Mouse (Mus musculus) G1E (cell line): Measurements from ENCODE around the gene Golga4. TPM values are rescaled to one million over a fixed set of nuclear protein-coding genes. Genes with fewer than 3 reads are reported as not detected.

Source experiments
- ATAC-seq: 2 replicates; pipeline ENCODE4 v1.8.0; 2016; ENCODE audit warnings: mild to moderate bottlenecking; ENCODE audit not compliant: insufficient number of reproducible peaks, poor library complexity, low FRiP score, severe bottlenecking; ENCODE audit errors: extremely low read depth
- DNase-seq: peaks from one replicate; pipeline ENCODE4 v3.0.0; 2012; ENCODE audit warnings: low spot score
- H3K27me3 ChIP-seq: 2 replicates; pipeline ENCODE4 v1.6.1; 2012; ENCODE audit warnings: mild to moderate bottlenecking, low read length, inconsistent platforms; ENCODE audit not compliant: insufficient read depth
- H3K36me3 ChIP-seq: replicated peaks from 2 replicates; pipeline ENCODE3; 2012; ENCODE audit warnings: mild to moderate bottlenecking, inconsistent platforms
- H3K4me1 ChIP-seq: 2 replicates; pipeline ENCODE4 v1.6.1; 2012; ENCODE audit warnings: low read depth, low read length, inconsistent platforms, mixed read lengths; ENCODE audit not compliant: insufficient read depth
- H3K4me3 ChIP-seq: 2 replicates; pipeline ENCODE4 v1.5.1; 2012; ENCODE audit warnings: low read depth, mild to moderate bottlenecking, inconsistent platforms, low read length, moderate library complexity, mixed read lengths
- H3K9me3 ChIP-seq: replicated peaks from 2 replicates; pipeline ENCODE4 v1.6.1; 2012; ENCODE audit warnings: inconsistent platforms
- CTCF ChIP-seq: IDR thresholded peaks from 2 replicates; pipeline ENCODE4 v1.5.1; 2012; ENCODE audit warnings: low read depth, low read length, inconsistent platforms, mixed read lengths
- GATA1 ChIP-seq: IDR thresholded peaks from 2 replicates; pipeline ENCODE4 v1.6.1; 2012; ENCODE audit warnings: borderline replicate concordance, low read length, inconsistent platforms, mixed read lengths
- GATA2 ChIP-seq: IDR thresholded peaks from 2 replicates; pipeline ENCODE4 v1.6.1; 2012; ENCODE audit warnings: low read depth, low read length, inconsistent platforms, borderline replicate concordance
- POLR2AphosphoS5 ChIP-seq: IDR thresholded peaks from 2 replicates; pipeline ENCODE4 v1.6.1; 2012; ENCODE audit warnings: low read depth, low read length, inconsistent platforms; ENCODE audit not compliant: insufficient replicate concordance
- TAL1 ChIP-seq: conservative IDR thresholded peaks from 2 replicates; pipeline ENCODE4 v1.6.1; 2012; ENCODE audit warnings: low read depth, low read length, inconsistent platforms, mixed read lengths
- polyA plus RNA-seq: library from polyadenylated mRNA; stranded (reverse); fragments of >175 nt; gene quantifications from 2 replicates; pipeline ENCODE4 v1.2.3, GENCODE M21; 2012
- total RNA-seq, 2 experiments: library from RNA; stranded (forward) in 1 of 2; stranded (reverse) in 1 of 2; fragments of 200-1000 nt in 1 of 2; fragments of >200 nt in 1 of 2; fragmentation: Nextera tagmentation in 1 of 2; gene quantifications; 2 replicates each; pipeline ENCODE4 v1.2.3; 2014 to 2017

The Golga4 gene
- total and polyA plus RNA-seq, 3 experiments, result 11.1 to 90.9 (median 75.1) TPM

DNA sequence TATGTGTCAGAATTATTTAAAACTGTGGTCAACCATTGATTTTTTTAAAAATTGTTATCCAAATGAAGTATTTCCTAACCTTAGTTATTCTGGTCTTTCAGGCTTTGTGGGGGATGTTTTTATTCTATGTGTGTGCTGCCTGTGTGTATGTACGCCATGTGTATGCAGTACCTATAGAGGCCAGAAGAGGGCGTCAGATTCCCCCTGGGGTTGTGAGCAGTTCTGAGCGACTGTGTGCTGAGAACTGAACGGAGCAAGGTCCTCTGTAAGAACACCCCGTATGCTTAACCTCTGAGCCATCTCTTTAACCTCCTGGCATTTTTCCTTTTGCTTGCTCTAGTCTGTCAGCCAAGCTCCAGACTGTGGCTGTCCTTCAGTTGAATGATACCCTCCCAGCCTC, 12.0 kb upstream of the Golga4 start:
- TF ChIP-seq CTCF, result no peak
- H3K9me3 ChIP-seq, result no peaks in the 10 kb centered on the region
- H3K4me1 ChIP-seq, result peaks cover 11% of the 10 kb centered on the region
- H3K36me3 ChIP-seq, result no peaks in the 10 kb centered on the region
- ATAC-seq (no peak), DNase-seq (no peak)
- peaks cover 13% of the 10 kb centered on the region for H3K27me3 ChIP-seq
- no peak overlapping the region for H3K4me3 ChIP-seq

GRCm38 (mm10) chr9:118495933-118496332, 10.1 kb upstream of the Golga4 start:
- H3K9me3 ChIP-seq, result no peaks in the 10 kb centered on the region
- no peak overlapping the region for H3K4me3 ChIP-seq
- no peaks in the 10 kb centered on the region for H3K36me3 ChIP-seq
- H3K4me1 ChIP-seq, result peaks cover 4% of the 10 kb centered on the region; the same call in 1 of the 2 replicates
- DNase-seq, result no peak
- no peak for ATAC-seq
- TF ChIP-seq GATA1 (no peak), TAL1 (no peak), CTCF (no peak)
- H3K27me3 ChIP-seq, result peaks cover 4% of the 10 kb centered on the region

DNA sequence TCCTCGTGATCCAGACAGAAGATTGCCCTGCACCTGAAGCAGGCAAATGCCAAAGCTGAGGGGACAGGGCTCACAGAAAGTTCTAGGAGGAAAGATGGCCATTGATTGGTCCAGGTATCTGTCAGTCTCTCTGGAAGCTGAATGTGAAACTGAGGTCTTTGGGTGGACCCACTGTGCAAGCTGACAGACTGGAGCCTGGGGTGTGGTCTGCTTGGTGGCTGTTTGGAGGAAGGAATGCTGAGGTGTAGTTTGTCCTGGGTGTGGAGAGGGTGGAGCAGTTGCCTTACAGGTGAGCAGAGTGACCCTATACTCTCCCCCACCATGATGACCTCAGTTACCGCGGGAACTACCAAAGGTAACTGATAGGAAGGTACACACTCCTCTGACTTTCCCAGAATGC, 9.1 kb upstream of the Golga4 start:
- no peak for TF ChIP-seq POLR2AphosphoS5
- no peak for TF ChIP-seq CTCF
- TF ChIP-seq GATA2, result no peak
- no peak for TF ChIP-seq TAL1
- ATAC-seq (no peak), DNase-seq (no peak)
- Histone ChIP-seq H3K4me3 (no peak overlapping the region), H3K27me3 (peaks cover 4% of the 10 kb centered on the region), H3K9me3 (no peaks in the 10 kb centered on the region), H3K36me3 (no peaks in the 10 kb centered on the region), H3K4me1 (peaks cover 4% of the 10 kb centered on the region; the same call in 1 of the 2 replicates)

GRCm38 (mm10) chr9:118498061-118498460, 8.0 kb upstream of the Golga4 start:
- no peaks in the 10 kb centered on the region for H3K36me3 ChIP-seq
- ATAC-seq (no peak), DNase-seq (no peak)
- no peaks in the 10 kb centered on the region for H3K9me3 ChIP-seq
- H3K4me3 ChIP-seq, result no peak overlapping the region
- peaks cover 4% of the 10 kb centered on the region for H3K27me3 ChIP-seq
- TF ChIP-seq GATA1 (no peak), GATA2 (no peak), TAL1 (no peak), CTCF (no peak), POLR2AphosphoS5 (no peak)
- peaks cover 4% of the 10 kb centered on the region; the same call in 1 of the 2 replicates for H3K4me1 ChIP-seq

DNA sequence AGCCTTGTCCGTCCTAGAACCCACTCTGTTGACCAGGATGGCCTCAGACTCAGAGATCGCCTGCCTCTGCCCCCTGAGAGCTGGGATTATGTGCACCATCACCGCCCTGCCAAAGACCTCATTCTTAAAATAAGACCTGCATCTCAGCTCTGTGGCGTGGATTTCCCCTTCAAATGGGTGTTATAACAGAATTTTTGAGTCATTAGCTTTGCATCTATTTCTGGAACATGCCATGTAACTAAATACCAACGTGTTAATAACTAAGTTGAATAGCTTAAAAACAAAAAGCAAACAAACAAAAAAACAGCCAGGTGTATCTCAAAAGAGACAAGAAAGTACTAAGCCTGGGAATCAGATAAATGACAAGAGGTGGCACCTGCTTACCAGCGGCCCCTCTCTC, 5.1 kb upstream of the Golga4 start:
- no peak for TF ChIP-seq TAL1
- TF ChIP-seq GATA1, result no peak
- TF ChIP-seq CTCF, result no peak
- TF ChIP-seq POLR2AphosphoS5, result no peak
- TF ChIP-seq GATA2, result no peak
- peaks cover 4% of the 10 kb centered on the region for H3K27me3 ChIP-seq
- peaks cover 10% of the 10 kb centered on the region for H3K4me1 ChIP-seq
- no peak overlapping the region for H3K4me3 ChIP-seq
- ATAC-seq (no peak), DNase-seq (no peak)
- H3K36me3 ChIP-seq, result no peaks in the 10 kb centered on the region
- H3K9me3 ChIP-seq, result no peaks in the 10 kb centered on the region

GRCm38 (mm10) chr9:118504656-118505055, 1.4 kb upstream of the Golga4 start:
- ATAC-seq (no peak), DNase-seq (no peak)
- Histone ChIP-seq H3K36me3 (peaks cover 12% of the 10 kb centered on the region), H3K4me3 (no peak overlapping the region), H3K27me3 (no peaks in the 10 kb centered on the region), H3K9me3 (no peaks in the 10 kb centered on the region), H3K4me1 (peaks cover 22% of the 10 kb centered on the region)
- no peak for TF ChIP-seq GATA1
- TF ChIP-seq POLR2AphosphoS5, result no peak
- TF ChIP-seq TAL1, result no peak
- no peak for TF ChIP-seq GATA2

- Histone ChIP-seq H3K36me3 (peaks cover 29% of the 10 kb centered on the region), H3K27me3 (no peaks in the 10 kb centered on the region), H3K4me1 (peaks cover 29% of the 10 kb centered on the region), H3K9me3 (no peaks in the 10 kb centered on the region), H3K4me3 (peak overlapping the region; percentile 86)
- TF ChIP-seq GATA2 (no peak), POLR2AphosphoS5 (no peak), GATA1 (no peak), TAL1 (no peak), CTCF (no peak)
- DNase-seq (peak; percentile 40), ATAC-seq (peak; percentile 19; the same call in 1 of the 2 replicates)
These were observed 551 bp downstream of the Golga4 start for GRCm38 (mm10) chr9:118506404-118507231.
